Mouse (Mus musculus) sigmoid colon, adult 10 weeks (tissue): ENCODE measurements around the gene Ilk. TPM values are rescaled to one million over a fixed set of nuclear protein-coding genes. Genes with fewer than 3 reads are reported as not detected.

Experiments used
- polyA plus RNA-seq: library from polyadenylated mRNA; stranded (reverse); fragments of 350-450 nt; fragmentation: Illumina TruSeq; extraction: RNeasy Lipid Tissue Mini Kit (QIAGEN cat#74804); gene quantifications from one replicate; pipeline ENCODE4 v1.2.3, GENCODE M21; 2014; ENCODE audit warnings: low read depth, low replicate concordance

The Ilk gene
- polyA plus RNA-seq: 39.9 TPM

DNA sequence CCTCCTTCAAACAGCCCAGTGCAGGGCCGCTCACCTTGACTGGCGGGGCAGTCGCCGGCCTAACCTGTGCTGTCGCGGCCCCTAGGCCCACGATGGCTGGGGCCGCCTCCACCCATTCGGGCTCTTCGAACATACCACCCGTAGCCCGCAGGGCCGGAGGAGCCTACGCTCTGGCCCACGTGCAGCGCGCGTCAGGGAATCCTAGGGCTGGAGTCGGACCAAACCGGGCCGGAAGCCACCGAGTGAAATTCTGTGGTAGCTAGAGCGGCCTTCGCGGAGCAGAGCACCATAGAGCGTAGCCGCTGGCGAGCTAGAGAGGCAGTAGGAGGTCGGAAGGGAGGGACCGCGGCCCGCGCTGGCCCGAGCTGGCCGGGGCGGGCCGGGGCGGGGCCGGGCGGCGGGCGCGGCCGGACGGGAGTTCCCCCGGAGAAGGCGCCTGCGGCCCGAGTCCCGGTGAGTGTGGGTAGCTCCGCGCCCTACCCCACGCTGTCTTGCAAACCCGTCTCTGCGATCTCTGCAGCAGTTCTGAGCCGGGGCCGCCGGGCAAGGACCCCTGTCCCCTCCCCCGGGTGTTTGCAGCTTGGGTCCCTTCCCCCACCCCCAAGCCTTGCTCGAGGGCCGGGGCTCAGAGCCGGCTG lies at the start of gene Ilk:
Ilk (plus strand) TSS at position 329 of the 638 bp plus-strand sequence.

DNA sequence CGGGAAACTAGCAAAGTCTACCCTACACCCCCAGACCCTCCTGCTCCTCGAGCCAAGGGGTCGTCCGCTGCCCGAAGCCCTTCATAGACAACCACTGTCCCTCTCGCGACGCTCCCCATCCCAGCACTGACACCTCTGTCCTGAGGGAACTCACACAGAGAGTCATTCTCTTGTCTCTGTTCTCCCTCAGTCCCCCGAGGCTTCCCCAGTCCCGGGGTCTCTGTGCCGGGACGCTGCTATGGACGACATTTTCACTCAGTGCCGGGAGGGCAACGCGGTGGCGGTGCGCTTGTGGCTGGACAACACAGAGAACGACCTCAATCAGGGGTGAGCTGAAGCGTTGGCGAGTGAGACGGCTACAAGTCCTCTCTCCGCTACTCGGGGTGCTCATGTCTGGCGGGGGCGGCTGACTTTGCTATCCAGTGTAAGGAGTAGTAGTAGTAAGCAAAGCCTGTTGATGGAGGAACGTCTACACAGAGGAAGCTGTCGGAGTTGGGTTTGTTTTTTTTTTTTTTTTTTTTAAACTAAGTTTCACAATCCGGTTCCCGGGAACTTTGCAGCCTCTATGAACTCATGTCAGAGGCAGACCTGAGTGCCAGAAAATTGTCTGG lies 624 bp downstream of the Ilk start, which contains the start of gene Rrp8:
Rrp8 (minus strand) TSS at position 475 of the 611 bp plus-strand sequence.

DNA sequence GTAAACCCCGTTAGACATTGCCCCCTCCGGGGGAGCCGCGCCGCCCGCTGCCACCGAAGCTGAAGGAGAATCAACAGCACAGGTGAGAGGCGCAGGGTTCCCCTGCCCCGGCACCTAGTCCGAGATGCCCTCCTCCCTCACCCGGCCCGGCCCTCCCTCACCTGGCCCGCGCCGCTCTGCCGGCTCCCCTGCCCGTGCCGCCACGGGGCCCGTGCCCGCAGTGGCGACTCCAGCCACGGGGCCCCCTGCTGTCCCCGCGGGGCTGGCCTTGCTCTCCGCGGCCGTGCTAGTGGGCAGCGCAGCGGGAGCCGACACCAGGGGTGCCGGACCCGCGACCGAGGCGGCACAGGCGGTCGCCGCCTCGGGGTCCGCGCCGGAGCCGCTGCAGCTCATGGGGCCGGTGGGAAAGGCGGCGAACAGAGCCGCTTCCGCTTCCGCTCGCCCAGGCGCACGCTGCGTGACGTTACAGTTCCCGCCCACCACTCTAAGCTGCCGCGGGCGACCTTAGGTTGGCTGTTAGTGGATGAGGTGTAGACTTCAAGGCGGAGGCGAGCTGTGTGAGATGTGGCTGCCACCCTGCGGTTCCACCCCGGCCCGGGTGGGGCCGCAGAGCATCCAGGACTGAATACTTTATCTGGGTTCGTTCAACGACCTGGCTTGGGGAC lies 7.7 kb downstream of the Ilk start, which contains the start of gene Taf10:
Taf10 (minus strand) TSS at position 436 of the 665 bp plus-strand sequence.

DNA sequence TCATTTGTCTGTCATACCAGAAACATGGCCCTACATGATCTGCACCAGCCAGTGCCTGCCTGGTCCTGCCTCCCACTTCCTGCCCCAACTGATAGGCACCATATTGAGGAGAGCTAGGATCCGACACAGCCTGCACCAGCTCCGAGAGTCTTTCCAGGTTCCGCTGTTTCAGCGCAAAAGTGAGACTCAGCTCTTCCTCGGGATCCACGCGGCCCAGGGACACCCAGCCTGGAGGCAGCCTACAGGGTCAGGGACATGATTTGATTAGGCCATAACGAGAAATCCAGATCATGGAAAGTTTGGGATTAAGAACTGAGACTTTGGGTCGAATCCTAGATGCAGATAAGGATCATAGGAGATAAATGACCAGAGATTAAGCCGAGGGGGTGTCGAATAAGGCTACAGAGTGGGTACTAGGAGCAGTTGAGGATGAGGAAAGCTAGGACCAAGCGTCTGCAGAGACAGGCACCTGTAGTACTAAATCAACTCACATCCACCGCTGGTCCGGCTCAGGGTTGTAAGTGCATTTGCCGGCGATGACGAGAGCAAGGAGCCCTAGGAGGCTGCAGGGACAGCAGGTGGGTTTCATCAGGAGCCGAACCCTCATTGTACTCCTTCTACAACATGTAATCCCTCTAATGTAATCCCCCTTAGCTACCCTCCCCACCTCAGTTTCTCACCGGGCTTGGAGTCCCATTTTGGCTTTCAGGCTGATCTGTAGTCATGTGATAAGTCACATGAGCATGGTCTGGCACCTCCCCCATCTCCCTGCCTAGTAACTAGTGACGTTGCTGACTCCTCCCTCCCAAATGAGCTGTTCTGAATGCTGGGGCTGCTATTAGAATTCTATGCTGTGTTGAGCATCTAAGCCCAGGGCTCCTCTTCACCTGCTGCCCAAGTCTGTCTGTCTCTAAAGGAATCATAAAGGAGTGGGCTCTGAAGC lies 15.4 kb downstream of the Ilk start, which contains the start of gene Tpp1:
Tpp1 (minus strand) TSS at position 745 of the 943 bp plus-strand sequence.

DNA sequence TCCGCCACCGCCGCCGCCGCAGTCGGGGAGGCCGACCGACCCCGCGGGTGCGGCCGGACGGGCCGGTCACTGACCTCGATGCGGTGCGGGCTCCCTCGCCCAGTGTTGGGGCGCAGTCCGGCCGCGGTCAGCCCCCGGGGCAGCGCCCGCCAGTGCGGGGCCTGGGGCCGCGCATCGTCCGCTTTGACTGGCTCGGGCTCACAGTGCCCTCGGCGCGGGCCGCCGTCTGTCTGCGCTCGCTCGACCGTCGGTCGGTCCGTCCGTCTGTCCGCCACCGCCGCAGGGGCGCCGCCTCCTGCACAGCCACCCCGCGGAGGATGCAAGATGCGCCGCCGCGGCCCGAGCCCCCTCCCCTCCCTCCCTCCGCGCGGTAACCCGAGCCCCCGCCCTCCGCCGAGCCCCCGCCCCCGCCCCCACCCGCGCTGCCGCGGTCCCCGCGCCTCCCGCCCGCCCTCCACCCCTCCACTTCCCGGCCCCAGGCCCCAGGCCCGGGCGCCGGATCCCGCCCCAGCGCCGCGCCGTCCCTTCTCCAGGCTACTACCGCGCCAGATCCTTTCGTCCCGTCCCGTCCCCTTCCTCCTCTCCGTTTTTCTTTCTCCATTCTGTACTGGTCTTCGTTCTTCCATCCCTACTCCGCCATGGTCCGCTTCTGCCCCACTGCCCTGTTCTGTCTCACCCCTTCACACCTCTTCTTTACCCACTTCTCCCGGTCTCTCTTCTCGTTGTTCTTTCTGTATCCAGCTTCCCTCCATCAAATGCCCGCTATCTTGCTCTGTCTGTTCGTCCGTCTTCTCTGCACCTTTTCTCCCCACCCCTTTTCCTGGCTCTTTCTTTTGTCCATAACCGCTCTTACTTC lies 51.1 kb downstream of the Ilk start, which contains the start of gene Dchs1:
Dchs1 (minus strand) TSS at position 370 of the 856 bp plus-strand sequence.

Other genes starting within 250 kb of the Ilk start
- gene Smpd1, start 182.2 kb upstream of the Ilk start, polyA plus RNA-seq: 2.7 TPM
- not detected for gene Apbb1, start 154.9 kb upstream of the Ilk start, polyA plus RNA-seq
- gene Hpx, start 136.5 kb upstream of the Ilk start, polyA plus RNA-seq: not detected
- 9.6 TPM for gene Trim3, start 103.0 kb upstream of the Ilk start, polyA plus RNA-seq
- 41.0 TPM for gene Timm10b, start 96.5 kb upstream of the Ilk start, polyA plus RNA-seq
- 13.0 TPM for gene Arfip2, start 96.2 kb upstream of the Ilk start, polyA plus RNA-seq
- 0.79 TPM for gene Gm45799, start 96.0 kb upstream of the Ilk start, polyA plus RNA-seq
- 1.6 TPM for gene Dnhd1, start 85.8 kb upstream of the Ilk start, polyA plus RNA-seq
- gene Rrp8, start 793 bp downstream of the Ilk start, polyA plus RNA-seq: 15.8 TPM
- gene Taf10, start 7.8 kb downstream of the Ilk start, polyA plus RNA-seq: 11.8 TPM
- 68.0 TPM for gene Tpp1, start 15.6 kb downstream of the Ilk start, polyA plus RNA-seq
- 0.03 TPM for gene Dchs1, start 51.1 kb downstream of the Ilk start, polyA plus RNA-seq
- gene Mrpl17, start 74.5 kb downstream of the Ilk start, polyA plus RNA-seq: 6.7 TPM
- gene Gm4070, start 217.4 kb downstream of the Ilk start, polyA plus RNA-seq: 23.9 TPM